Mouse (Mus musculus): Measurements from ENCODE around the gene Hoxb9.

- no peak for TF ChIP-seq CTCF (conservative IDR thresholded peaks at IDR 0.05; ENCODE audit: low read length)
- TF ChIP-seq NANOG (IDR thresholded peaks at IDR 0.05; ENCODE audit: borderline replicate concordance, low read length), result no peak
Observed at GRCm38 (mm10) chr11:96255111-96255995, 15.9 kb upstream of the Hoxb9 start.

Data from E14TG2a.4 (cell line).